Mouse (Mus musculus): ENCODE results near the gene Rab11fip5.

Gene Rab11fip5

GRCm38 (mm10) chr6:85302326-85303055 lies 71.9 kb downstream of the Rab11fip5 start:
- no peak for DNase-seq

GRCm38 (mm10) chr6:85295384-85296167 lies 78.9 kb downstream of the Rab11fip5 start:
- peak; percentile 14 to 46 for DNase-seq

GRCm38 (mm10) chr6:85294004-85294379 lies 80.4 kb downstream of the Rab11fip5 start:
- no peak for DNase-seq

- no peak for DNase-seq
These were observed 81.0 kb downstream of the Rab11fip5 start for GRCm38 (mm10) chr6:85293255-85294003.

- no peak for DNase-seq
These were observed 83.3 kb downstream of the Rab11fip5 start for GRCm38 (mm10) chr6:85290869-85291824.

- DNase-seq: no peak
These were observed 86.1 kb downstream of the Rab11fip5 start for GRCm38 (mm10) chr6:85288193-85288857.

GRCm38 (mm10) chr6:85286283-85287047 lies 88.0 kb downstream of the Rab11fip5 start:
- no peak for DNase-seq
